Mouse (Mus musculus) forebrain, embryonic 13.5 days (tissue): ENCODE data around the gene Pdzd2. TPM values are rescaled to one million over a fixed set of nuclear protein-coding genes. Genes with fewer than 3 reads are reported as not detected.

Source experiments
- ATAC-seq: fragments of 200-750 bp; cut with Nextera tagmentation; 2 replicates; pipeline ENCODE4 v1.8.0; 2017
- H3K27ac ChIP-seq: fragments of 300-500 bp; sonication (generic); 2 replicates; pipeline ENCODE4 v1.5.1; 2015; ENCODE audit warnings: inconsistent platforms, mild to moderate bottlenecking, moderate library complexity
- H3K27me3 ChIP-seq: fragments of 300-500 bp; sonication (generic); 2 replicates; pipeline ENCODE4 v1.6.1; 2015; ENCODE audit warnings: mild to moderate bottlenecking, inconsistent platforms
- H3K36me3 ChIP-seq: fragments of 300-500 bp; sonication (generic); 2 replicates; pipeline ENCODE4 v1.6.1; 2015; ENCODE audit warnings: mild to moderate bottlenecking, inconsistent platforms; ENCODE audit not compliant: poor library complexity, severe bottlenecking
- H3K4me1 ChIP-seq: fragments of 300-500 bp; sonication (generic); 2 replicates; pipeline ENCODE4 v1.6.1; 2015; ENCODE audit warnings: inconsistent platforms
- H3K4me2 ChIP-seq: fragments of 300-500 bp; sonication (generic); 2 replicates; pipeline ENCODE4 v1.6.1; 2015; ENCODE audit warnings: inconsistent platforms, mild to moderate bottlenecking, moderate library complexity
- H3K4me3 ChIP-seq: fragments of 300-500 bp; sonication (generic); 2 replicates; pipeline ENCODE4 v1.5.1; 2015; ENCODE audit warnings: mild to moderate bottlenecking, inconsistent platforms
- H3K9ac ChIP-seq: fragments of 300-500 bp; sonication (generic); 2 replicates; pipeline ENCODE4 v1.6.1; 2015; ENCODE audit warnings: mild to moderate bottlenecking, inconsistent platforms
- H3K9me3 ChIP-seq: fragments of 300-500 bp; sonication (generic); replicated peaks from 2 replicates; pipeline ENCODE4 v1.6.1; 2016; ENCODE audit warnings: inconsistent platforms
- WGBS: fragments of 180-500 bp; shearing (Covaris S2); methylation state at CpG from one replicate; pipeline ENCODE4 v1.1.7; 2015; 5-methylcytosine and 5-hydroxymethylcytosine counted together
- polyA plus RNA-seq: library from polyadenylated mRNA; unstranded; fragments of >200 nt; fragmentation: Nextera tagmentation; extraction: Ambion mirVana; gene quantifications from 2 replicates; pipeline ENCODE4 v1.2.1, GENCODE M21; 2015

Pdzd2 gene
- polyA plus RNA-seq, 1 experiment from 2014 or later = 5.5 TPM

DNA sequence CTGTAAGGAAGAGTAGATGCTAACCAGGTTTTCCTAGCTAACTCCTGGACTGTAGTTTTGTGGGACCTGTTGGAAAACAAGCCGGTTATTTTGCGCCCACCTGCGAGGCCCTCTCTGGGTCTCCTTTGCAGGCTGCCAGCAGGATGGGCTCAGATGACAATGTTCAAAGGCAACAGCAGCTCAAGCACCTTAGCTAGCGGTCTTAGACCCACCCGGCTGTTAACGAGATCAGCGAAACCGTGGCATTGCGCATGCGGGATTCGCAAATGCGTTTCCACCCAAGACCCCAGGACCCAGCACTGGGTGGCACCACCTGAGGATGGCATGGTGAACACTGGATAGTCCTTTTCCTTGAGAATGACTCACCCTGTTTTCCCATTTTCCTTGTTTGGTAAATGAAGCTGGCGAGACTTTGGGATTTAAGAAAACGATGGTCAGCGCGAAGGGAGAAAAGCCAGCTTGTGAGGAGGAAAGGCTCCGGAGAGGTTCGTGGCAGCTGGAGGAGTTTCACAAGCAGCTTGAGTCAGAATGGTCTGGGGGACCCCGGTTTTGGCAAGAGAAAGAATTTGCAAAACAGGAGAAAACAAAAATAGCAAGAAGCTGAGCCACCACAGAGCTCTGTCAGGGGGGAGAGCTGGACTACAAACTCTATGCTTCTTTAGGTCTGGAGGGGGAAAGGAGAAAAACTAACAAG, 379.1 kb downstream of the Pdzd2 start:
- no peak for ATAC-seq
- no peak overlapping the region for H3K27ac ChIP-seq
- H3K4me1 ChIP-seq = peaks cover 4% of the 10 kb centered on the region
- H3K36me3 ChIP-seq = peaks cover 7% of the 10 kb centered on the region
- H3K9ac ChIP-seq = no peak overlapping the region
- H3K27me3 ChIP-seq = no peaks in the 10 kb centered on the region
- no peak overlapping the region for H3K4me3 ChIP-seq
- no peaks in the 10 kb centered on the region for H3K9me3 ChIP-seq
- H3K4me2 ChIP-seq = no peak overlapping the region
- WGBS = 79% methylated on average over 19 of the region's 19 CpGs

DNA sequence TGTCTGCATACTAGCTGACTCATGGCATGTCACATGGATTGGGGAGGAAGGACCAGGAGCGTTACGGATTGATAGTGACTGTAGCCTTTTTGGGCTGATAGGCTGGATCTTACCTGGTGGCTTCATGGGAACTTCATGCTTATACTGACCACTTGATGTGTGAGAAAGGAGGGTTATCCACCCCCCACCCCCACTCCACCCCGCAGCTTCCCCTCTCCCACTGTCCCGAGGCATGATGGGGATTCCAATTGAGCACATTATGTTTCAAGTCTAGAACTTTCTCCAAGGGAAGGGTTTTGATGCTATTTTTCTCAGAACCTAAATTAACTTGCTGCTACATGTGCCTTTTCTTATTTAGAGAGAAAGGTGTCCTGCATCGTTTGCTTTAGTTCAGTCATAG, 381.3 kb downstream of the Pdzd2 start:
- Histone ChIP-seq H3K27me3 (no peaks in the 10 kb centered on the region), H3K9ac (no peak overlapping the region), H3K36me3 (peaks cover 26% of the 10 kb centered on the region), H3K4me1 (no peaks in the 10 kb centered on the region), H3K4me3 (no peak overlapping the region), H3K9me3 (no peaks in the 10 kb centered on the region), H3K27ac (no peak overlapping the region), H3K4me2 (no peak overlapping the region)
- 96% methylated on average over 5 of the region's 5 CpGs for WGBS
- no peak for ATAC-seq

DNA sequence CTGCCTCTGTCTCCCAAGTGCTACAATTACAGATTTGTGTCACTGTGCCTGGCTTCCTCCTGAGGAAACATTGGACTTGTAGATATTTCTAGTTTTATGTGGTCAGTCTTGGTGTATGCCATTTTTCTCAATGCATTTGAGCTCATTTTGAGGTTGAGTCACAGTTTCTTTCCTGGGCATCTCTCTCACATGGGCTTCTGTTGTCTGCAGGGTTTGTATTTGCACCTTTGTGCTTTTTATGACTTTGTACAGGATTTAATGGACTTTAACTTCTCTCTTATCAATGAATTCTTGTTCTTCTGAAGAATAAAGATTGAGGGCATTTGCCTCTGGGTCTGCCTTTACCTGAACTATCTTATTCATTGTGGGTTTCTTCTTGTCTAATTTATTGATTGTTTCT, 382.3 kb downstream of the Pdzd2 start:
- Histone ChIP-seq H3K27ac (no peak overlapping the region), H3K4me3 (no peak overlapping the region), H3K9me3 (no peaks in the 10 kb centered on the region), H3K9ac (no peak overlapping the region), H3K27me3 (no peaks in the 10 kb centered on the region), H3K4me1 (no peaks in the 10 kb centered on the region), H3K36me3 (peaks cover 34% of the 10 kb centered on the region), H3K4me2 (no peak overlapping the region)
- ATAC-seq = no peak

DNA sequence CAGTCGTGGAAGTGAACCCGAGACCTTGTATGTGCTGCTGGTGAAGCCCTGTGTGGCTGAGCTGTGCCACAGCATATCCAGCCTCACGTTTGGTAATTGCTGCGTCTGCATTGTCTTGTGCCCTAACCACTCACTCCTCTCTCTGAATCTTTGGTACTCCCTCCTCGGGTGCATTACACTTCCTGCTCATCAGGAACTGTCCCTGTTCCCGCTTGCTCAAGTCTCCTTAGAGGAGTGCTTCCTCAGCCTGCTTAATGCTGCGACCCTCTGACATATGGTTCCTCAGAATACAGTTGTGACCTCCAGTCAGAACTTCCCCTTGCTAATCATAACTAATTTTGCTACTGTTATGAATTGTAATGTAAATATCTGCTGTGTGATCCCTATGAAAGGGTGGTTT, 383.8 kb downstream of the Pdzd2 start:
- Histone ChIP-seq H3K4me2 (no peak overlapping the region), H3K36me3 (peaks cover 47% of the 10 kb centered on the region), H3K27ac (no peak overlapping the region), H3K4me1 (no peaks in the 10 kb centered on the region), H3K27me3 (no peaks in the 10 kb centered on the region), H3K9ac (no peak overlapping the region), H3K4me3 (no peak overlapping the region), H3K9me3 (no peaks in the 10 kb centered on the region)
- no peak for ATAC-seq
- WGBS = 88% methylated on average over 7 of the region's 7 CpGs

DNA sequence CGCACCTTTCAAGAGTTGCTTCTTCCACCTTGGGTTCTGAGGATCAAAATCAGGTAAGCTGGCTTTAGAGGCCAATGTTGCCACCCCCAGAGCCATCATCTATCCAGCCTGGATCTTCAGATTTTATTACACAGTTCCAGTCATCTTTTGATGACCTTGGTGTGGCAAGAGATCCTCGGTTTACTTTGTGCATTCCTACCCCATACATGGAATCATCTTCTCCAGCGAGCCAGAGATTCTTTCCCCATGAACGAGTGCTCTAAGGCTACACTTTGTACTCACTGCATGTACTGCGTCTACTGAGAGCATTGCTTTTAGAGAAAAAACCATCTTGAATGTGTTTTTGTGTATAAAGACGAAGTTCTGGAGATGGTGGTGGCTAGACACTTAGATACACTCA, 384.5 kb downstream of the Pdzd2 start:
- Histone ChIP-seq H3K4me1 (no peaks in the 10 kb centered on the region), H3K36me3 (peaks cover 49% of the 10 kb centered on the region), H3K4me3 (no peak overlapping the region), H3K27ac (no peak overlapping the region), H3K27me3 (no peaks in the 10 kb centered on the region), H3K9me3 (no peaks in the 10 kb centered on the region), H3K4me2 (no peak overlapping the region), H3K9ac (no peak overlapping the region)
- no peak for ATAC-seq
- WGBS = 91% methylated on average over 6 of the region's 6 CpGs

DNA sequence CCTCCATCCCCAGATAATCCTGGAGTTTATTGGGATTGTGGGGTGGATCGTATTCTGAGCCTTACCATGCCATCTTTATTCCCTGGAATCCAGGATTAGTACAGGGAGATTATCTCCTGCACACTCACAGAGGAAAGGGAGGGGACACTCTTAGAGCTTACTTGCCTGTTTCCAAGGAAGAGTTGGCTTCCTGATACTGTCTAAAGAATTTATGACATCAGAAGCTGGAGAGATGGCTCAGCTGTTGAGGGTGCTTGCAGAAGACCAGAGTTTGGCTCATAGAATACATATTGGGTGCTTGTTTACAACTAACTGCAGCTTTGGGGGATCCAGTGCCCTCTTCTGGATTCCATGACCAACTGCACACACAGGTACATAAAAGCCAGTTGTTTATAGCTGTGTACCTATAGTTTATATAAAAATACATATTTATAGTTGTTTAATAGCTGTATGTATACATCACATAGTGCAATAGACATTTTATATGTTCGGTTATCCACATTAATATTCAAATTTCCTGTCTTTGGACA, 385.4 kb downstream of the Pdzd2 start:
- Histone ChIP-seq H3K4me3 (no peak overlapping the region), H3K27ac (no peak overlapping the region), H3K9me3 (no peaks in the 10 kb centered on the region), H3K36me3 (peaks cover 57% of the 10 kb centered on the region), H3K4me2 (no peak overlapping the region), H3K27me3 (no peaks in the 10 kb centered on the region), H3K9ac (no peak overlapping the region), H3K4me1 (no peaks in the 10 kb centered on the region)
- no peak for ATAC-seq
- WGBS = 83% methylated on average over 2 of the region's 2 CpGs

DNA sequence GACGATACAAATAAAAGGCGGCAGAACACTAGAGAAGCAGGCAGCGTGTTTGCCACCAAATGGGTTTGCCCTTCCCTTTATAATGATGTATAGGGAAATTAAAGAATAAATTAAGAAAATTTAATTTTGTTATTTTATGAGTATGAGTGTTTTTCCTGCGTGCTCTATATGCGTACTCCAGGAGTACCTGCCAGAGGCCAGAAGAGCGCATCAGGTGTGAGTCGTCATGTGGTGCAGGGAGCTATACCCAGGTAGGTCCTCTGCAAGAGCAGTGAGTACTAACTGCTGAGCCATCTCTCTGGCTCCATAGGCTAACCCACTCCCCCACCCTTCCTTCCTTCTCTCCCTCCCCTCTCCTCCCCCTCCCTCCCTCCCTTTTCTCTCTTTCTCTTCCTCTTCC, 388.3 kb downstream of the Pdzd2 start:
- Histone ChIP-seq H3K27me3 (no peaks in the 10 kb centered on the region), H3K36me3 (peaks cover 64% of the 10 kb centered on the region), H3K4me1 (no peaks in the 10 kb centered on the region), H3K9me3 (no peaks in the 10 kb centered on the region), H3K9ac (no peak overlapping the region), H3K4me3 (no peak overlapping the region), H3K27ac (no peak overlapping the region), H3K4me2 (no peak overlapping the region)
- WGBS = 97% methylated on average over 7 of the region's 7 CpGs
- 0 out of 2 replicates have a peak, but pooled peaks have one; percentile 48 for ATAC-seq

DNA sequence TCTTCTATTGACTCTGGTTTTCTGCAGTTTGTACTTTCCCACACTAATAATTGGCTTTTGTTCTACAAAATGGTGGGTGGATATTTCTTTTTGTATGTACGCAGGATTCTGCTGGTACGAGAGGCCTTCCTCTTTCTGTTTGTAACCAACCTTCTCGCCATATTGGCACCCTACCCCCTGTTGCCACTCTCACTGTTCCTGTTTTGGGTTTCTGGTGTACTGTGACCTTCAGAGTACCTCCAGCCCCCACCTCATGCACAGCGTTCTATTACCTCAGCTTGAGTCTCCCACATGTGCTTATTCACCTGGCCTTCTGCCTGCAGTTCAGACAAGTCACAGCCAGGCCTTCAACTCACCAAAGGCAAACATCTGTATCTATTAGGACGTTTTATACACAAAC, 389.9 kb downstream of the Pdzd2 start:
- Histone ChIP-seq H3K9ac (no peak overlapping the region), H3K27ac (no peak overlapping the region), H3K4me3 (no peak overlapping the region), H3K4me2 (no peak overlapping the region), H3K4me1 (no peaks in the 10 kb centered on the region), H3K9me3 (no peaks in the 10 kb centered on the region), H3K36me3 (peaks cover 53% of the 10 kb centered on the region), H3K27me3 (no peaks in the 10 kb centered on the region)
- WGBS = 82% methylated on average over 5 of the region's 5 CpGs
- no peak for ATAC-seq

DNA sequence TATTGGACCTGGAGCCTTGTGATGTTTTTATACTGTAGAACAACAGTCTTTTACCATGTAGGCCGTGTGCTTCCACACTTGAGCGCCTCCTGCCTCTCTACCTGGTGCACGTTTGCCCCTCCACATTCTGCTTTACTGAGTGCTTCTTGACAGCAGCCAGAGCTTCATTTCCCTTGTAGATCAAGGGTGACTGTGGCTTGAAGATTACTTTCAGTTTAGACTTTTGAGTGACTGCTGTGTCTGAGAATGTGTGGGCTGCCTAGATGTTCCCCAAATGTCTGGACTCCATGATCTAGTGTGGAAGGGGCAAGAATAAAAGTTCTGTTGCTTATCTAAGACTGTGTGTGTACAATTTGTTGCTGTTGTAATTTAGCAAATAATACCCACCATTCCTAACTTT, 390.8 kb downstream of the Pdzd2 start:
- 87% methylated on average over 3 of the region's 3 CpGs for WGBS
- H3K4me1 ChIP-seq = no peaks in the 10 kb centered on the region
- no peak overlapping the region for H3K4me3 ChIP-seq
- no peak for ATAC-seq
- no peak overlapping the region for H3K27ac ChIP-seq
- H3K9me3 ChIP-seq = no peaks in the 10 kb centered on the region
- no peak overlapping the region for H3K9ac ChIP-seq
- H3K36me3 ChIP-seq = peaks cover 55% of the 10 kb centered on the region
- H3K4me2 ChIP-seq = no peak overlapping the region
- no peaks in the 10 kb centered on the region for H3K27me3 ChIP-seq

DNA sequence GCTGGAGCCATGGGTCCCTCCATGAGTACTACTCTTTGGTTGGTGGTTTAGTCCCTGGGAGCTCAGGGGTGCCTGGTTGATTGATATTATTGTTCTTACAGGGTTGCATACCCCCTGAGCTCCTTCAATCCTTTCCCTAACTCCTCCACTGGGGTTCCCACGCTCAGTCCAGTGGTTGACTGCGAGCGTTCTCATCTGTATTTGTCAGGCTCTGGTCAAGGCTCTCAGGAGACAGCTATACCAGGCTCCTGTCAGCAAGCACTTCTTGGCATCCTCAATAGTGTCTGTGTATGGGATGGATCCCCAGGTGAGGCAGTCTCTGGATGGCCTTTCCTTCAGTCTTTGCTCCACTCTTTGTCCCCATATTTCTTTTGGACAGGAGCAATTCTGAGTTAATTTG, 392.8 kb downstream of the Pdzd2 start:
- Histone ChIP-seq H3K27me3 (no peaks in the 10 kb centered on the region), H3K9me3 (no peaks in the 10 kb centered on the region), H3K4me1 (no peaks in the 10 kb centered on the region), H3K4me3 (no peak overlapping the region), H3K4me2 (no peak overlapping the region), H3K36me3 (peaks cover 53% of the 10 kb centered on the region), H3K27ac (no peak overlapping the region), H3K9ac (no peak overlapping the region)
- ATAC-seq = no peak
- 98% methylated on average over 3 of the region's 3 CpGs for WGBS

DNA sequence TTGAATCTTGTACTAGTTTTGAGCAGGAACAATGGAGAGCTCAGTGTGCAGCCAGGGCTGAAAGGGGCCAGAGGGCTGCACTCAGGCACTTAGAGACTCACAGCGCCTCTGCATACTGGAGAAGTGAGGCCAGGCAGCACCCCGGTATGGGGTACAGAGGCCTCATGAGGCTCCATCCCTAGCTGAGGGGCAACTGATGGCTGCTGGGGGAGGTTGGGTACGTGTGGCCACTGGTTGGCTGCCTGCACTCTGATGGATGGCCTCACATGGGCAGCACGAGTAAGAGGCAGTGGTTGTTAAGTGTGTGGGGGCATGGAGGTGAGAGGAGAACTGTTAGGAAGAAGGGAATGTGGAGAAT, 398.3 kb downstream of the Pdzd2 start:
- peaks cover 26% of the 10 kb centered on the region for H3K36me3 ChIP-seq
- no peak overlapping the region for H3K4me3 ChIP-seq
- H3K27me3 ChIP-seq = no peaks in the 10 kb centered on the region
- H3K4me1 ChIP-seq = peaks cover 10% of the 10 kb centered on the region
- H3K27ac ChIP-seq = peak overlapping the region; percentile 57; the same call in 1 of the 2 replicates
- 0 out of 2 replicates have a peak overlapping the region, but pooled peaks have one; percentile 21 for H3K9ac ChIP-seq
- 3% methylated on average over 4 of the region's 4 CpGs for WGBS
- ATAC-seq = peak; percentile 80
- H3K9me3 ChIP-seq = no peaks in the 10 kb centered on the region
- H3K4me2 ChIP-seq = no peak overlapping the region

DNA sequence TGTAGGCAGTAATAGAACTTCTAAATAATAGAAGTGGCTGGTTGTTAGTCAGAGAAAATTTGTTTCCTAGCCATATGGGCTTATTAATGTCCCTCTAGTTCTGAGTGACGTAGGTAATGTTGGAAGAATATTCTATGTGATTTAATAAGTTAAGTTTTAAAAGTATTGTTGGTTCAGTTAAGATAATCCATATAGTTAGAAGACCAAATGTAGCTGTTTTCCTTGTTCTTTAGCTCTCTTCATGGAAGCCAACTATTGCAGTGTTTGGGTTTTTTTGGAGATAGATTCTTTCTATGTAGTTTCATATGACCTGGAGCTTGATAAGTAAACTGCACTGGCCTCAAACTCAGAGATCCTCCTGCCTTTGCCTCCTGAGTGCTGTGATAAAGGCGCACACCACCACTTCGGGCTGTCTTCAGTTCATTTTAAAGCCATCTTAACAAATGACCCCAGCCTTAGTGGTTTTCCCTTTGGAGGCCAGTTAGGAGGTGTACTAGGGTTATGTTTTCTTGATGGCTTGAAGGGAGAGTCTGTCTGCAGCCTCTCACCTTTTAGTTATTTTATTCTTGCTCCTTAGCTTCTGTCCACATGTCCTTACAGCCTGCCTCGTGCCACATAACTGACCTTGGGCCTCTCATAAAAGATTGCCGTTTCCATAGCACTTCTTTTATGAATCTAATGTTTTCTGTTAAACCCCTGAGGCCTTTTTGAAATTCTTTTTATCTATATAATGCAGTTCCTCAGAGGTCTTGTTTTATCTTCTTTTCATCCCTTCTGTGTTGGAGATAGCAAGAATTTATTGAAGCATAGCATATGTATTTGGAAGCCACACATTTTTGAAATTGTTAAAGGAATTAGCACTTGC, 399.0 kb downstream of the Pdzd2 start:
- Histone ChIP-seq H3K4me2 (no peak overlapping the region), H3K9me3 (no peaks in the 10 kb centered on the region), H3K27ac (peak overlapping the region; percentile 57; the same call in 1 of the 2 replicates), H3K4me1 (peaks cover 10% of the 10 kb centered on the region), H3K9ac (no peak overlapping the region), H3K36me3 (peaks cover 26% of the 10 kb centered on the region), H3K27me3 (no peaks in the 10 kb centered on the region), H3K4me3 (no peak overlapping the region)
- 25% methylated on average over 5 of the region's 5 CpGs for WGBS
- ATAC-seq = no peak
